Mouse (Mus musculus): ENCODE measurements around the gene Dis3l.

Gene Dis3l

DNA sequence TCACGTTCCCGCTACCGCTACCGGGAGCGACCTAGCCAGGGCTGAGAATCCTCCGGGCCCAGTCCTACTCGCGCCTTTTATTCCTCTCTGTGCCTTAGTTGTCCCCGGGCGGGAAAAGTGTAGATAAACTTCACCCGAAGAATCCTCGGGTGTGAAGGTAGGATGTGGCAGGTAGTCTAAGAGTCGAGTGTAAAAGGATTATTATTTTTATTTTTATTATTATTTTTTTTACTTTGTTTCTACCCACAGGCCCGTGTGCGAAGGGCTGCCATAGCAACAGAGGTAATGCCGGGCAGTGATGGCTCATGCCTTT, at the start of gene Dis3l:
TSS of gene Dis3l (minus strand) at position 35 of the 313 bp plus-strand sequence.
- DNase-seq (ENCODE audit: extremely low spot score, low read depth, low spot score): no peak

DNA sequence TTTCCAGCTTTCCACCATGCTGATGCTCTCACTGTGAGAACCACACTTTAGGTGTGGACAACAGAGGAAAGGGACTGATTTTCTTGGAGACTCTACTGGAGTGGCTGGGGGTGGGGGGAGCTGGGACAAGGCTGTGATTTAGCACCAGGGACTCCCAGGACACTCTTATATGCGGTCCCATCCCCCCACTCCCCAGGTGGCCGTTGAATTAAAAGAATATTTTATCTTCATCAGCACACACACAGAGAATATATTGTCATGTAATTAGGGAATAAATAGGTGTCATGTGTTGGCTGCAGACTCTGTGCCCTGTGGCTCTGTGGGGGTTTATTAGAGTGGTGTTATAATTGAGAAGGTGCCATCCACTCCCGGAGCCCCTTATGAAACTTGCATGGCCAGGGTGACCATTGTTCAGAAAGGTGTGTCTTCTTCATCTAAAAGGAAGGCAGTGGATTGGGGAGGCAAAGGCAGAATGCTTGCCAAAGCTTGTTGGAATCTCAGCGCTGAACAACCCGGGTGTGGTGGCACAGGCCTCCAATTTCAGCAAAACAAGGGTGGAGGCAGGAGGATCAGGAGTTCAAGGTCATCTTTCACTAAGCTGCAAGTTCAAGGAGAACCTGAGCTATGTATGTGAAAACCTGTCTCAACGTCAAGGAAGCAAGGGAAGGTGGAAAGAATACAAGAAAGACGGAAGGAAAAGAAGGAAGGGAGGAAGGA, 48.6 kb upstream of the Dis3l start:
- DNase-seq (ENCODE audit: extremely low spot score, low read depth, low spot score): no peak

DNA sequence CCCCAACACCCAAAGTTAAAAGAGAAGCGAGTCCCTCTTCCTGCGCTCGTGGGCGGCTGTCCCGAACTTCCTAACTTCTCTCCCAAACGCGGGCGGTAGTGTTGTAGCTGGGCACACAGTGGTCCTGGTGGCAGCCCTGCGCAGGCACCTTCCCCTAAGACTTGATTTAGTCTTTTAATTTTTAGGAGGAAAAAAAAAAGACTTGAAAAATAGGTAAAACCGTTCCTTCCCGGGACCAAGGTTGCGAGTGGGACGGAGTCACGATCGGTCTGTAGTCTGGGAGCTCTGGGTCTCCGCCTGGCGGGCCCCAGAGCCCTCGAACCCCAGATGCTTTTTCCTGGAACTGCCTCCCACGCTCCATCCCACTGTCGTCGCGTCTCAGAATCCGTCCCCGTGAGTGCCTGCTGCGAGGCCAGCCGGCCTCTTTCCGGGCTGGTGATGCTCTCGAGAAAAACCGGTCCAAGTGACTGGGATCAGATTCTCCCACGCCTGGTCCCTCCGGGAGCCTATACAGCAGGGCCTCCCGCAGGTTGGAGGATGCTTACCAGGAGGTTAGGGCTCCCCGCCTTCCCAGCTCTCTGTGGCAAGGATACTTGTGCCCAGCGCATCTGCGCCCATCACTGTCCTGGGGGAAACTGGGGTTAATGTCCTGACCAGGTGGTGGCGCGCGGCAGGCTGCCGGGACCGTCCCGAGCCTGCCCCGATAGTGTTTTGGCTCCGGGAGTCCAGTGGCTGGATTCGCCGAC, 45.6 kb upstream of the Dis3l start:
- no peak for DNase-seq (ENCODE audit: extremely low spot score, low read depth, low spot score)

DNA sequence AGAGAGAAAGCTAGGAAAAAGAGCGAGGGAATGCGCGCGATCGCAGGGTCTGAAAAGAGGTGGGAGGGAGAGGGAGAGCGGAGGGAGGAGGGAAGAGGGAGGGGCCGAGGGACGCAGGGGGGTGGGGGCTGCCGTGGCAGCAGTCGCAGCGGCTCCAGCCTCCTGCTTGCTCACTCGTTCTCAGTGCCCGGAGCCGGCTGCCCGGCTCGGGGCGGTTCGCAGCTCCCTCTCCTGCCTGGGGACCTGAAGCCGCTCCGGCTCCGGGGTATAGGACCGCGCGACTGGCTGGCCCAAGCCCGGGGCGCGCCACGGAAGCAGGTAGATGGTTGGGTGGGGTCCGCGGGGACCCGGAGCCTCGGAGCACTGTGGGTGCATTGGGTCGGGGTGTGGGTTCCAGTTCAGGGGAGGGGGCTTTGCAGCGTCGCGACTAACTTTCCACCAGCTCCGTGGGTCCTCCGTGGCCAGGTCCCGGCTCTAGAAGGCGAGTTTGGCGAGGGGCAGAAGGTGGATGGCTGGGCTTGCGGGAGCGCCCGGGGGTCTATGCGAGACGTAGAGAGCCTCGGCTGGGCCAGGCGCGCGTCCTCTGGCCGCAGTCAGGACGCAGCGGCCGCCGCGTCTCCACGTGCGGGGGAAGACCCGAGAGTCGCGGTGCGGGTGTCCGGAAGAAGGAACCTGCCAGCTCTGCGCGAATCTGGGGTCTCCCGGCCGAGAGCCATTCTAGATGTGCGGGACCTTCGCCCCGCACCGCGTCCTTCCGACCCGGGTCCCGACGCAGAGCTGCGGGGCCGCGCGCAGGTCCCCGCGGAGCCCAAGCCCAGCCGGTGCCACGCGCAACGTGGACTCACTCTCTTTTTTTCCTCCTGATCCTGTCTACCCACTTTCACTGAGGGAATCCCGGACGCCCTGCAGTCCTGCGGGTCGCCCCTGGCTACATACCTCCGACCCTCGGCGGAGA, 44.7 kb upstream of the Dis3l start, which contains the start of gene Megf11:
TSS of gene Megf11 (plus strand) at position 116 of the 955 bp plus-strand sequence.
- no peak for DNase-seq (ENCODE audit: extremely low spot score, low read depth, low spot score)

DNA sequence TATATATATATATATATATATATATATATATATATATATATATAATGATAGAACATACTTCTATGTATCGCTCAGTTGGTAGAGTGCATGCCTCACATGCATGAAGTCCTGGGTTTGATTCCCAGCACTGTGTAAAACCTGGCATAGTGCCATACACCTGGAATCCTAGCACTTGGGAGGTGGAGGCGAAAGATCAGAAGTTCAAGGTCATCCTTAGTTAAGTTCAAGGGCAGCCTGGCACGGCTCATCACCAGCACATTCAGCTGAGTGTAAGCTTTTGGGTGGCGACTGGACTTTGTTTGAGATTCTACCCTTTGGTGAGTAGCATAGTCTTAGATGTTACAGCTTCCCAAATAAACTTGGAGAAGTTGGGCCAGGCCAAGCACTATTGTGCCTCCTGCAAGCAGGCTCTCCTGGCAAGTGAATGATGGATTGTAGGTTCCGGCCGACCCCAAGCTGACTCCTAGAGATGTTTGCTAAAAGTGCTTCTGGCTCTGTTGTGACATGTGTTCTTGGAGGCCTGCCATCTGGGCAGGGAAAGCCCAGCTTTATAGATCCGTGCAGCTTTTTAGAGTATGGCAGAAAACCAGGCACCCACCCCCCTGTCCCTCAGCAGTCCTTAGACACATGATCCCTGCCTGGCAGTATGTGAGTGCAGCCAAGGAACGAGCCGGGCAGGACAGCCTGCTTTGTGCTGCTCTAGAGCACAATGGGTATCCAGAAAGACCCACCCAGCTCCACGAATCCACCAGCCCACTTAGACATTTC, 42.1 kb upstream of the Dis3l start:
- DNase-seq (ENCODE audit: extremely low spot score, low read depth, low spot score): no peak

DNA sequence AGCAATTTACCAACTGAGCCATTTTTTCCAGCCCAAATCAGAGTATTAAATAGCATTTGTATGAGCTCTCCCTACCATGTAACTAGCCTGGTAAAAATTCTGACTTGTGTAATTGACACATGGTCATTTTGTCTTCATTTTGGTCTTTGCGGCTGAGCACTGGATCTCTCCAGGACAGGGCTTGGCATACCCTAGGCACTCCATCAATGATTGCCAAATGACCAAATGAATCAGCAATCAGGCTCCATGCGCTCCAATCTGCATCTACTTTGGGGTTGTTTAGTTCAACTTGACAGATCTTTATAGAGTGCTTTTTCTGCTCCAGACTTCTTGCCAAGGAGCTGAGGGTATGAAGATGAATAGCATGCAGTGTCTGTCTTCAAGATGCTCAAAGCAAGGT, 35.3 kb upstream of the Dis3l start:
- DNase-seq (ENCODE audit: extremely low spot score, low read depth, low spot score): no peak

DNA sequence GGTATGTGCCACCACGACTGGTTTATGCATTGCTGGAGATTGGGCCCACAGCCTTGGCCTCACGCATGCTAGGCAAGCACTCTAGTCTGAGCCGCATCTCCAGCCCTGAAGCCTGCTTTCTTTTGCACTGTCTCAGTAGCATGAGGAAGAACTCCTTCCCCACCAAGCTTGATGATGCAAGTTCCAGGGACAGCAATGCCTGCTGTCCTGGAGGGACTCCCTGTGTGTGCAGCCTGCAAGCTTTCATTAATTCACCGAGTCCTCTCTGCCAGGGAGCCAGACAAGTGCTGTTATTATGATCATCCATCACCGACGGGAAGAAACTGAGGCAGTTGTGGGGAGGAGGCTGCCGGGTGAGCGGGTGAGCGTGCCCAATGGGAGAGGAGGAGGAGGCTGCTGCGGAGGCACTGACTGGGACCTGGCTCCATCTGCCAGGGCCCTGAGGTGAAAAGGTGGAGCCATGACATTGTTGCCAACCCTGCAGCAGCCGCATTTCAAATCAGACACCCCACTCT, 30.3 kb upstream of the Dis3l start:
- no peak for DNase-seq (ENCODE audit: extremely low spot score, low read depth, low spot score)

DNA sequence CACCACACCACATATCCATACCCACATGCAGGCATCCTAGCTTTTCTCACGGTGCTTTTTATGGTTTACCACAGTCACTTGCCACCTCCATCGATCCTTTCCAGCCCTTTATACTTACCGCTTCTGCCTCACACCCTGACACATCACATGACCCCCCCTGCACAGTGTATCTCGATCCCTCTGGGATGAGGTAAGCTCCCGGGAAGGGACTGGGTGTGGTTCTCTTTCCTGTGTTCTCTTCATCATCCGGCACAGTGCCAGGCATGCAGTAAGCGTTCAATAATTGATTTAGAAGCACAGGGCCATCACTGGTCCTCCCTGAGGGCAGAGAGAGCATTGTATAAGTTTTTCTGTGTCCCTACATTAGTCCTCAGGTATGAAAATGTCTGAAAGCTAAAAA, 28.8 kb upstream of the Dis3l start:
- DNase-seq (ENCODE audit: extremely low spot score, low read depth, low spot score): no peak

DNA sequence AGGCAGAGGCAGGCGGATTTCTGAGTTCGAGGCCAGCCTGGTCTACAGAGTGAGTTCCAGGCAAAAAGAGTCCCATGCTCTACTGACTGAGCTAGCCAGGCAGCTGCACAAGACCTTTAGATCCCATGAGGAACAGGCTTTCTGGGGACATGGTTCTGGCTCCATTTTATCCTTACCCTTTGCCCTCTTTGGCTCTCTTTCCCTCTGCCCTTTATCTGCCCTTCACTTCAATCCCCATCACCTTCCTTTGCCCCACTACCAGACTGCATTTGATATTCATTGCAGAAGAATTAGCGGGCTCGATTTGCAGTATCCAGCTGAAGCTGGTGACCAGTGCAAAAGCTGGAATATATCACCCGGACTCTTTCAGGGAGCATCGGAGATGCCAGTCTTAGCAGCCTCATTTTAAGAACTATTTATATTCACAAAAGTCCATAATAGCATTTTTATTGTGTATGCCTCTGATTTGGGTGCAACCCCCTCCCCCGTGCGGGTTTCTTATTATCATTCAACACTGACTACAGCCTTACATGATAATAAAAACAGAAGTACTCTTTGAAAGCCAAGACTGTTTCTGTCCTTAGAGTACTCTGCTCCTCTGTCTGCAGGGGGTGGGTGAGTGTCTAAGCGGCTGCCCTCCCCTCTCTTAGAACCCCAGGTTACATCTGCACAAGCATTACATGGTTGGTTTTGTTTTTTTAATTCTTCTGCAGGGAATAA, 20.3 kb upstream of the Dis3l start:
- DNase-seq (ENCODE audit: extremely low spot score, low read depth, low spot score): no peak

DNA sequence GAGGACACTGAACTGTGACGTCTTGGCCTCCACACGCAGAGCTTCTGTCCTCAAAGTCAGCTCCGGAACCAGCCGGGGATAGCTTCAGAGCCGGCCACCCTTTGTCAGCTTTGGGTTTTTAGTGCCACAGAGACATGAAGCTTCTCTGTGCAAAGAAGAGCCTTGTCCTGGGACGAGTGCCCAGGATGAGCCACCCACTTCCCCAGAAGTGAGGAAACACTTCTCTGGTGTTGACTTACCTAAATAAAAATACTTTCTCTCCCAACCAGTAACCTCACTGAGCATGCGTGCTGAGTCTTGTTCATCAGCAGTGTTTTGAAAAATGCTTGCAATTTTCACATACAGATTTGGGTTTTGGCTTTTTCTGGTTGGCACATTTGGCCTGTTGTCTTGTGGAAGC, 14.5 kb upstream of the Dis3l start:
- DNase-seq (ENCODE audit: extremely low spot score, low read depth, low spot score): no peak

DNA sequence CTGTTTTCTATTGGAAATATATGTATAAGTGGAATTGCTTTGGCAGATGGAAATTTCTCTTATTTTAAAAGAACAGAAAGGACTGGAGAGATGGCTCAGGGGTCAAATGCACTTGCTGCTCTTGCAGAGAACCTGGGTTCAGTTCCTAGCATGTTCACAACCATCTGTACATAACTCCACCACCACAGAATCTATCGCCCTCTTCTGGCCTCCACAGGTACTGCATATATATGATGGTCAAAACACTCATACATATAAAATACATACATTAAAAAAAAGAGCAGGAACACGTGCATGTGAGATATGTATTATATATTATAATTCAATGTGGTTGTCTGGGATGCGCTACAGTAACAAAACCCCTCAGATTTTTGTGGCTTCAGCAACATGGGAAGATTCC, 10.1 kb upstream of the Dis3l start:
- no peak for DNase-seq (ENCODE audit: extremely low spot score, low read depth, low spot score)

DNA sequence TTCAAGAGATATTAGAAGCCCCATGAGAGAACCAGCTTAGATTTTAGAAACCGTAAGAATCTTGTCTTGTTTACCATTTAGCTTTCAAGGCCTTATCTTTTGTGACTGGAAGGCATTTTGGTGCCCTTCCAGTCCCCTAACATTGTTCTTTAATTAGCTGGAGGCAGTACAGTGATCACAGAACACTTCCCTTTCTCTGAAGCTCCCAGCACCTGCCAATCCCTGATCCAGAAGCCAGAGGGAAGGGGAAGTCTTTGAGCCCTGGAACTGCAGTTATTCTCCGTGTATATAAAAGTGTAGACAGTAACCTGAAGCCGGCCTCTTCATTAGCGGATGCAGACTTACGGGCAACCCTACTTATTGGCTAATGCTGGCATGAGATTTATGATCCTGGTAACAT, 8.4 kb upstream of the Dis3l start:
- no peak for DNase-seq (ENCODE audit: extremely low spot score, low read depth, low spot score)

DNA sequence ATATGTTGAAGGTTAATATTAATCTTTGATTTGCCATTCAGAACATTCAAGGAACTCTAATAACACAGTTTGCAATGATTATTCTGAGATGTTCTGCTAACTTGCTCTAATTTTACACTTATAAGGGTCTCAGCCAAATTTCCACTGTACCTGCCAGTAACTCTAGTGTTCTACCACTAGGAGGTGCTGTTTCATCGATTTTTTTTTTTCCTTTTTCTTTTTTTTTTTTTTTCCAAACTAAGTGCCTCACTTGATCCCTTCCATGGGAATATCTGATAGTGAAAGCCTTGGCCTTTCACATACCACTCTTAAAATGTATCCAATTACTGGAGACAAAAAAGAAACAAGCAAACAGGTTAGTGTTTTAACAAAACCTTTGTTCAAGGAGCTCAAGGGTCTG, 6.3 kb upstream of the Dis3l start:
- peak; percentile 28 for DNase-seq (ENCODE audit: extremely low spot score, low read depth, low spot score)

DNA sequence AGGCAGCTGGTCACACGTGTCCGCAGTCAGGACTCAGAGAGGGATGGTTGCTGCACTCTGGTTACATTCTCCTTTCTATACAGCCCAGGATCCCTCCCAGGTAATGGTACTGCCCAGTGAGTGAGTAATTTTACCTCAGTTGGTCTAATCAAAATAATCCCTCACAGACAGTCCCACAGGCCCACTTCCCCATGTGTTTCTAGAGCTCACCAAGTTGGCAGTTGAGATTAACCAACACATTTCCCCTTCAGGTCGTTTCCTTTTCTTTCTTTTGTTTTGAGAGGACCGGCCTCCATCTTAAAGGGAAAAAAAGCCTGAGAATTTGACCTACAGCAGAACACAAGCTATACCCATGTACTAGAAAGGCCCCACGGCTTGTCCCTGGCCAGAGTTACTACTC, 4.8 kb upstream of the Dis3l start:
- DNase-seq (ENCODE audit: extremely low spot score, low read depth, low spot score): no peak

DNA sequence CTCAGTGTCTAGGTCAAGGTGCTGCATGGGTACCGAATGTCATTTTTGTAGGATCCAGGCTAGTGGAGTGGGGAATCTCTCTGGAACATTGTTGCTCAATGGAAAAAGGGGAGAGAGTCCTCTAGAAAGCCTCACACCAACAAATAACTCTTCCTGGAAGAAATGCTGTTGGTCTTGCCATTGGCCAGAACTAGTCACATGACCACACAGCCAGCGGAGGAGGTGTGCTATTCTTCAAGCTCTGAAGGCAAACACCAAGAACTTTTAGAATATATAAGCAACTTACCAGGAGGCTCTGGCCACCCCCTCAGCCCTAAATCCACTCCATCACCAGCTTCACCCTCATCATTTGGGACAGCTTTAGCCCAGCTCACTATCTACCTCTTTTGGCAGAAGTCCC, 2.6 kb upstream of the Dis3l start:
- DNase-seq (ENCODE audit: extremely low spot score, low read depth, low spot score): no peak

DNA sequence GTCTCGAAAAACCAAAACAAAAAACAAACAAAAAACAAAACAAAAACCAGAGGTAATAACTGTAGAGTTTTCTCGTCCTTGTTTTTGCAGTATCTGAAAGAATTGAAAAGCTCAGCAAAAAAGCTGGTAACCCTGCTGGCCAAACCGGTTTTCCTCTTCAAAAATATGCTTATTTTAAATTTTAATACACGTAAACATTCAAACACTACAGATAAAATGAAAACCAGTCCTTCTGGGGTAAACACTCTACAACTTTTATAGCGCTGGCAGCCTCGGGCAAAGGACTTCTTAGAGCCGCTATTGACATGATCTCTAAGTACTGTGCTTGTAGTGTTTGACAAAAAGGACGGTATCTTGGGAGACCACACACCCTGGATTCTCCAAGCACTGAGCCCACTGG, 583 bp upstream of the Dis3l start:
- DNase-seq (ENCODE audit: extremely low spot score, low read depth, low spot score): no peak

DNA sequence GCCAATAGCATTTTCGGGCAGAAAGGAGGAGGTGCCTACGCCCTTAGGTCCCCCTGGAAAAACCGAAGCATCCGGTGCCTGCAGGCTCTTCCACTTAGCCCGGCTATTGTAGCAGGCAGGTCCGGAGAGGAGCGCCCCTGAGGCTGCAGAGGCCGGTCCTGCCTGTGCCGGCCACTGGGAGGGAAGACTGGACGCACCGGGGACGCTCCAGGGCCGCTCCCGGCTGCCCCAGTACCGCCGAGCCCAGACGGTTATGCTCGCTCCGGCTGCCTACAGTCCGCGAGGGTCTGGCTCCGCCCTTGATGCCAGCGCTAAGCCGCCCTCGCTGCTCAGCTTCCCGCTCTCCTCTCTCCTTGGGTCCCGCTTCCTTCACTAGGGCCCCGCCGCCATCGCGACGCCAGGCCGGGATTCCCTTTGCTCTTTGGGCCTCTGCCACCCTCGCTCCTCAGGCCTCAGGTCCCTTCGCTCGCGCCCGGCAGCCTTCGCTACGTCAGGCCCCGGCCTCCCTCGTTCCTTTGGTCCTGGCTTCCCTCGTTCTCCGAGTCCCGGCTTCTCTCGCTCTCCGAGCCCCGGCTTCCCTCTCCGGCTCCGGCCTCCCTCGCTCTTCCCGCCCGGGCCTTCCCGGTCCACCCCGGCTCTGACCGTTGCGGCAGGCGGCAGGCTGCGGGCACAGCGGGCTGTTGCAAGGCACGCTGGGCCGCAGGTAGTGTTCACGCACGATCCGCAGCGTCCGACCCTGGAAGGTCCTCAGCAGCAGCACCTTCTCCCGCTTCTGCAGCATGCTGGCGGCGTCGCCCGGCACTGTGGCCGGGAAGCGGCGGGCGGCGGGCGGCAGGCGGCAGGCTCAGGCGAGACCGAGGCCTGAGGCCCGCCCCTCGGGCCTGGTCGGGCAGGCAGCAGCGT, 486 bp downstream of the Dis3l start:
- peak; percentile 31 for DNase-seq (ENCODE audit: extremely low spot score, low read depth, low spot score)

DNA sequence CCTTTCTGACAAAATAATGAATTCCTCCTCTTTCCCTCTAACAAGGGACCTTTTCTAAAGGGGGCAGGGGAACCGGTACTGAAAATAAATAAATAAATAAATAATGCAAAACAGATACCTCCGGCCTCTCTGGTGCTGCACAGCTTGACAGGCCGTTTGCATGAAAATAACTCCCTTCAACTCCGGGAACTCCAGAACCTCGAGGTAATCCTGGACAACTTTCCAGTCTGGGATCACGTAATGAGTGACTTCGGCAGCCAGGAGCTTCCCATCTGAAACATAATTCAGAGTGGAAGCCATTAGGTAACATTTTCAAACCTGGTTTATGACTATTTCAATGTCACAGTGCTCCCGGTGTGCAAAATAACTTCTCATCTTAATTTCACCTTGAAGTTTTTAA, 1.7 kb downstream of the Dis3l start:
- peak; percentile 12 for DNase-seq (ENCODE audit: extremely low spot score, low read depth, low spot score)

DNA sequence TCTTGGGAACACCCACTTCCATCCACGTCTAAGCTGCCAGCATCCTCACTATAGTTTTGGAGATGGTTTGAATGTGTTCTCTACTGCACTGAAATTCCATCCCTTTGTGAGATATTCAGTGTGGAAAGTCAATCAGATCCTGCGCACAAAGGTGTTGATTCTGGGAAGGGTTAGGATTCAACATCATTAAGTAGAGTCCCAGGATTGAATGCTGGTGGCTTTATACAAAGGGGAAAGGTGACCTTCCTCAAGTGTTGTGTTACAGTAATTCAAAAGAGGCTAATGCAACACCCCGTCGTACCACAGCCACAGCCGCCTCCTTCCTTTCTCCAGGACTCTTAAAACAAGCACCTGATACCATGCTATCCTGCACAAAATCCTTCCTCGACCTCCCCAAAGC, 5.3 kb downstream of the Dis3l start:
- DNase-seq (ENCODE audit: extremely low spot score, low read depth, low spot score): no peak
